Mouse (Mus musculus): ENCODE data around the gene Elp1. TPM values are rescaled to one million over a fixed set of nuclear protein-coding genes. Genes with fewer than 3 reads are reported as not detected.
A peak's percentile ranks its signal among the peaks of the same experiment; 100 is the strongest.

Gene Elp1
- total RNA-seq, 1 experiment = 75.7 TPM

DNA sequence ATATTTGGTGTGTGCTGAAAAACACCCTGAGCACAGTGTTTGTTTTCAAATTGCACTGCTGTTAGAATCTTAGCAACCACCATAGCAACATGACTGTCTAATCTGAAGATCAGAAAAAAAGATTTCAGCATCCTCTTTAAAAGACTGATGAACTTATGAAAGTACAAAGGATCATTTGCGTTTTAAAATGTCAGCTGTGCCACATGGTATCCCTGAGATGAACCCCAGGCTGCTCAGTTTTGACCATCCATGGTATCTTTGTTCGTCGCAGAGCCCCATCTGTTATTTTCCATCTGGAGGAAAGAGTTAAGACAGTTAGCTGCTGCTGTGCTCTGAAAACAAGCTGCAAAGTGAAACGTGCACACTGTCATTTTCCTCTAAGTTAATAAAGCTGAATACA, 10.0 kb upstream of the Elp1 start:
- no peak for DNase-seq (ENCODE audit: low read depth, low spot score)
- in situ Hi-C loops (cut with MboI; ENCODE audit: low sequenced_read_pairs in 2 of 2, unreplicated experiment in 2 of 2) = no loop called here

DNA sequence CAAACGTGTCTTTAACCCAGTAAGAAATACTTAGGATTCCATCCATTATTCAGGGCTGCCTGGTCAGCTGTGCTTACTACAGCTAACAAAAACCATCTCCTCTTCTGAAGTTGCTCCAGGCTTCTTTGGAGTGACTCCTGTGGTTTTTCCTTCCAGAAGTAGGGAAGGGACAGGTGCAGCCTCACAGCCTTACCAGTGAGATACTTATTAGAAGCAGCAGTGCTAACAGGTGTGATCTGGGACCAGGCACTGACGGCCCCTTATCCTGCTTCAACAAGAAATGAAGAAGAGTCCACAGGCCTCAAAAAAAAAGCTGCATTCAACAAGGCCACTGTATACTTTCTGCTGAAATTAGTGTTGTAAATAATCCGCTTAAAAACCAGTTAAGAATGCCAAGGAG, 9.5 kb upstream of the Elp1 start:
- no peak overlapping the region for H3K4me3 ChIP-seq (ENCODE audit: insufficient read depth in 1 of 2, low read depth in 1 of 2, low read length in 2 of 2, poor library complexity in 1 of 2, severe bottlenecking in 1 of 2)
- H3K27ac ChIP-seq (ENCODE audit: insufficient read depth, low read depth, low read length, poor library complexity, severe bottlenecking) = no peak overlapping the region
- TF ChIP-seq MAFK (IDR thresholded peaks at IDR 0.05; ENCODE audit: insufficient read depth, low read depth, low read length) (no peak), ZNF384 (IDR thresholded peaks at IDR 0.05; ENCODE audit: low read depth, low read length) (no peak), HCFC1 (IDR thresholded peaks at IDR 0.05; ENCODE audit: borderline replicate concordance, insufficient read depth, low read length) (no peak), CHD2 (IDR thresholded peaks at IDR 0.05; ENCODE audit: low read depth, low read length) (no peak), ZC3H11A (IDR thresholded peaks at IDR 0.05; ENCODE audit: borderline replicate concordance, low read depth, low read length) (no peak)
- DNase-seq (ENCODE audit: low read depth, low spot score) = no peak
- H3K4me1 ChIP-seq (ENCODE audit: control insufficient read depth in 2 of 2, insufficient read depth in 2 of 2, low read length in 2 of 2, poor library complexity in 1 of 2) = no peaks in the 10 kb centered on the region
- in situ Hi-C loops (cut with MboI; ENCODE audit: low sequenced_read_pairs in 2 of 2, unreplicated experiment in 2 of 2) = no loop called here
- H3K9ac ChIP-seq (ENCODE audit: insufficient read depth, low read depth, low read length, poor library complexity, severe bottlenecking) = no peak overlapping the region
- no peaks in the 10 kb centered on the region for H3K9me3 ChIP-seq (ENCODE audit: control insufficient read depth, insufficient read depth, low read depth, low read length)
- H3K36me3 ChIP-seq (ENCODE audit: control insufficient read depth, insufficient read depth, low read length, poor library complexity, severe bottlenecking) = peaks cover 15% of the 10 kb centered on the region

More for the DNA sequence above, 10.0 kb upstream of the Elp1 start:
- Histone ChIP-seq H3K9ac (ENCODE audit: insufficient read depth, low read depth, low read length, poor library complexity, severe bottlenecking) (no peak overlapping the region), H3K36me3 (ENCODE audit: control insufficient read depth, insufficient read depth, low read length, poor library complexity, severe bottlenecking) (peaks cover 15% of the 10 kb centered on the region), H3K9me3 (ENCODE audit: control insufficient read depth, insufficient read depth, low read depth, low read length) (no peaks in the 10 kb centered on the region), H3K4me1 (ENCODE audit: control insufficient read depth in 2 of 2, insufficient read depth in 2 of 2, low read length in 2 of 2, poor library complexity in 1 of 2) (no peaks in the 10 kb centered on the region), H3K27ac (ENCODE audit: insufficient read depth, low read depth, low read length, poor library complexity, severe bottlenecking) (no peak overlapping the region), H3K4me3 (ENCODE audit: insufficient read depth in 1 of 2, low read depth in 1 of 2, low read length in 2 of 2, poor library complexity in 1 of 2, severe bottlenecking in 1 of 2) (no peak overlapping the region)
- TF ChIP-seq CHD2 (IDR thresholded peaks at IDR 0.05; ENCODE audit: low read depth, low read length) (no peak), ZNF384 (IDR thresholded peaks at IDR 0.05; ENCODE audit: low read depth, low read length) (no peak), MAFK (IDR thresholded peaks at IDR 0.05; ENCODE audit: insufficient read depth, low read depth, low read length) (no peak), HCFC1 (IDR thresholded peaks at IDR 0.05; ENCODE audit: borderline replicate concordance, insufficient read depth, low read length) (no peak), ZC3H11A (IDR thresholded peaks at IDR 0.05; ENCODE audit: borderline replicate concordance, low read depth, low read length) (no peak)

GRCm38 (mm10) chr4:56809050-56809449, 6.9 kb upstream of the Elp1 start:
- no peak for DNase-seq (ENCODE audit: low read depth, low spot score)
- no peak overlapping the region for H3K27ac ChIP-seq (ENCODE audit: insufficient read depth, low read depth, low read length, poor library complexity, severe bottlenecking)
- H3K4me3 ChIP-seq (ENCODE audit: insufficient read depth in 1 of 2, low read depth in 1 of 2, low read length in 2 of 2, poor library complexity in 1 of 2, severe bottlenecking in 1 of 2) = no peak overlapping the region
- no peaks in the 10 kb centered on the region for H3K4me1 ChIP-seq (ENCODE audit: control insufficient read depth in 2 of 2, insufficient read depth in 2 of 2, low read length in 2 of 2, poor library complexity in 1 of 2)
- TF ChIP-seq CHD2 (IDR thresholded peaks at IDR 0.05; ENCODE audit: low read depth, low read length) = no peak
- no peak for TF ChIP-seq ZC3H11A (IDR thresholded peaks at IDR 0.05; ENCODE audit: borderline replicate concordance, low read depth, low read length)
- TF ChIP-seq ZNF384 (IDR thresholded peaks at IDR 0.05; ENCODE audit: low read depth, low read length) = no peak
- no peak for TF ChIP-seq HCFC1 (IDR thresholded peaks at IDR 0.05; ENCODE audit: borderline replicate concordance, insufficient read depth, low read length)
- TF ChIP-seq MAFK (IDR thresholded peaks at IDR 0.05; ENCODE audit: insufficient read depth, low read depth, low read length) = no peak
- peaks cover 15% of the 10 kb centered on the region for H3K36me3 ChIP-seq (ENCODE audit: control insufficient read depth, insufficient read depth, low read length, poor library complexity, severe bottlenecking)
- H3K9ac ChIP-seq (ENCODE audit: insufficient read depth, low read depth, low read length, poor library complexity, severe bottlenecking) = no peak overlapping the region
- no peaks in the 10 kb centered on the region for H3K9me3 ChIP-seq (ENCODE audit: control insufficient read depth, insufficient read depth, low read depth, low read length)
- in situ Hi-C loops (cut with MboI; ENCODE audit: low sequenced_read_pairs in 2 of 2, unreplicated experiment in 2 of 2) = no loop called here

- in situ Hi-C loops (cut with MboI; ENCODE audit: low sequenced_read_pairs in 2 of 2, unreplicated experiment in 2 of 2) = no loop called here
- peaks cover 14% of the 10 kb centered on the region for H3K36me3 ChIP-seq (ENCODE audit: control insufficient read depth, insufficient read depth, low read length, poor library complexity, severe bottlenecking)
- TF ChIP-seq CHD2 (IDR thresholded peaks at IDR 0.05; ENCODE audit: low read depth, low read length) = no peak
- no peak for TF ChIP-seq ZNF384 (IDR thresholded peaks at IDR 0.05; ENCODE audit: low read depth, low read length)
- H3K4me1 ChIP-seq (ENCODE audit: control insufficient read depth in 2 of 2, insufficient read depth in 2 of 2, low read length in 2 of 2, poor library complexity in 1 of 2) = peaks cover 0 to 6% of the 10 kb centered on the region in 2 experiments; a peak in 3 of 4 replicates
- no peaks in the 10 kb centered on the region for H3K9me3 ChIP-seq (ENCODE audit: control insufficient read depth, insufficient read depth, low read depth, low read length)
- H3K4me3 ChIP-seq (ENCODE audit: insufficient read depth in 1 of 2, low read depth in 1 of 2, low read length in 2 of 2, poor library complexity in 1 of 2, severe bottlenecking in 1 of 2) = peak overlapping the region; percentile 76 to 93
- peak overlapping the region; percentile 85 for H3K9ac ChIP-seq (ENCODE audit: insufficient read depth, low read depth, low read length, poor library complexity, severe bottlenecking)
- no peak for DNase-seq (ENCODE audit: low read depth, low spot score)
- H3K27ac ChIP-seq (ENCODE audit: insufficient read depth, low read depth, low read length, poor library complexity, severe bottlenecking) = no peak overlapping the region
Measured at GRCm38 (mm10) chr4:56802669-56803150, 579 bp upstream of the Elp1 start.

DNA sequence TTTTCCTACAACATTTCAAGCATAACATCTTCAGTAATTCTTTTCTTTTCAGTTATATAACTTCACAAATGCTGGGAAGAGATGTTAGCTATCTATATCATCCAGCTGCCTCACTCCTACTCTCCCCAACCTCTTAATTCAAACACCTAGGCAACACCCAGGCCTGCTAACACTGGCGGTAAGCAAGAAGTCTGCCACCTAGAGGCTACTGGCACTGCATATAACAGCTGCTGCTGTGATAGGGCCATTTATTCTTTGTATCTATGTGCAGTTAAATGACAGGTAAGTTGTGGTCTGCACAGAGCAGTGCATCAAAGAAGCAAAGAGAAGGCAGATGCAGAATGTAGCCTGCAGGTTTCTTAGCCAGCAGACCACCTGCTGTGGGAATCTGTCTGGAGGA, 10.8 kb downstream of the Elp1 start:
- TF ChIP-seq ZNF384 (IDR thresholded peaks at IDR 0.05; ENCODE audit: low read depth, low read length) = no peak
- TF ChIP-seq MAFK (IDR thresholded peaks at IDR 0.05; ENCODE audit: insufficient read depth, low read depth, low read length) = no peak
- TF ChIP-seq ZC3H11A (IDR thresholded peaks at IDR 0.05; ENCODE audit: borderline replicate concordance, low read depth, low read length) = no peak
- no peak for TF ChIP-seq HCFC1 (IDR thresholded peaks at IDR 0.05; ENCODE audit: borderline replicate concordance, insufficient read depth, low read length)
- TF ChIP-seq CHD2 (IDR thresholded peaks at IDR 0.05; ENCODE audit: low read depth, low read length) = no peak
- Histone ChIP-seq H3K9me3 (ENCODE audit: control insufficient read depth, insufficient read depth, low read depth, low read length) (no peaks in the 10 kb centered on the region), H3K27ac (ENCODE audit: insufficient read depth, low read depth, low read length, poor library complexity, severe bottlenecking) (no peak overlapping the region), H3K4me1 (ENCODE audit: control insufficient read depth in 2 of 2, insufficient read depth in 2 of 2, low read length in 2 of 2, poor library complexity in 1 of 2) (no peaks in the 10 kb centered on the region), H3K4me3 (ENCODE audit: insufficient read depth in 1 of 2, low read depth in 1 of 2, low read length in 2 of 2, poor library complexity in 1 of 2, severe bottlenecking in 1 of 2) (no peak overlapping the region), H3K36me3 (ENCODE audit: control insufficient read depth, insufficient read depth, low read length, poor library complexity, severe bottlenecking) (peaks cover 54% of the 10 kb centered on the region), H3K9ac (ENCODE audit: insufficient read depth, low read depth, low read length, poor library complexity, severe bottlenecking) (no peak overlapping the region)
- DNase-seq (ENCODE audit: low read depth, low spot score) = no peak
- in situ Hi-C loops (cut with MboI; ENCODE audit: low sequenced_read_pairs in 2 of 2, unreplicated experiment in 2 of 2) = no loop called here
